Mouse (Mus musculus): ENCODE measurements around the gene C2cd2. TPM values are rescaled to one million over a fixed set of nuclear protein-coding genes. Genes with fewer than 3 reads are reported as not detected.

C2cd2 gene
- total and polyA plus RNA-seq, 3 experiments = 7.7 to 14.5 (median 11.2) TPM

GRCm38 (mm10) chr16:97920621-97921020 lies 41.8 kb downstream of the C2cd2 start:
- H3K4me1 ChIP-seq (ENCODE audit: control insufficient read depth in 1 of 2, insufficient read depth in 2 of 2) = peaks cover 6 to 37% of the 10 kb centered on the region in 2 experiments
- no peak for DNase-seq (ENCODE audit: extremely low read depth)
- H3K27ac ChIP-seq (ENCODE audit: insufficient read depth, low read depth) = no peak overlapping the region
- TF ChIP-seq KAT2A (IDR thresholded peaks at IDR 0.05; ENCODE audit: insufficient replicate concordance, low read length) = no peak
- TF ChIP-seq BHLHE40 (IDR thresholded peaks at IDR 0.05; ENCODE audit: low read depth, low read length) = no peak
- no peak for TF ChIP-seq ZNF384 (IDR thresholded peaks at IDR 0.05; ENCODE audit: low read depth, low read length)
- TF ChIP-seq ETS1 (conservative IDR thresholded peaks at IDR 0.05; ENCODE audit: low read depth, low read length) = no peak
- TF ChIP-seq SMC3 (IDR thresholded peaks at IDR 0.05; ENCODE audit: low read depth, low read length) = no peak
- TF ChIP-seq NELFE (IDR thresholded peaks at IDR 0.05; ENCODE audit: low read depth, low read length) = no peak
- TF ChIP-seq IRF4 (IDR thresholded peaks at IDR 0.05; ENCODE audit: low read depth, low read length) = no peak
- TF ChIP-seq ZMIZ1 (IDR thresholded peaks at IDR 0.05; ENCODE audit: low read depth, low read length) = no peak
- TF ChIP-seq TCF12 (IDR thresholded peaks at IDR 0.05; ENCODE audit: low read depth, low read length) = no peak
- TF ChIP-seq TBP (conservative IDR thresholded peaks at IDR 0.05; ENCODE audit: low read depth, low read length) = no peak
- no peak for TF ChIP-seq CHD2 (IDR thresholded peaks at IDR 0.05; ENCODE audit: low read length)
- no peak for TF ChIP-seq MYC (IDR thresholded peaks at IDR 0.05; ENCODE audit: low read depth, low read length)
- no peak for TF ChIP-seq CTCF (conservative IDR thresholded peaks at IDR 0.05 in 1 of 2, IDR thresholded peaks at IDR 0.05 in 1 of 2; ENCODE audit: low read depth in 2 of 2, low read length in 2 of 2)
- TF ChIP-seq USF1 (IDR thresholded peaks at IDR 0.05; ENCODE audit: low read depth, low read length) = no peak
- no peak for TF ChIP-seq JUND (conservative IDR thresholded peaks at IDR 0.05; ENCODE audit: low read depth, low read length)
- TF ChIP-seq ZC3H11A (IDR thresholded peaks at IDR 0.05; ENCODE audit: low read depth, low read length) = no peak
- TF ChIP-seq RAD21 (IDR thresholded peaks at IDR 0.05; ENCODE audit: low read depth, low read length) = no peak
- TF ChIP-seq USF2 (conservative IDR thresholded peaks at IDR 0.05; ENCODE audit: low read depth, low read length) = no peak
- H3K36me3 ChIP-seq (replicated peaks in 1 of 2; ENCODE audit: control insufficient read depth in 1 of 2, insufficient read depth in 1 of 2, low read length in 1 of 2) = no peaks in the 10 kb centered on the region
- no peaks in the 10 kb centered on the region for H3K9me3 ChIP-seq (replicated peaks; ENCODE audit: low read length)
- no peaks in the 10 kb centered on the region for H3K79me2 ChIP-seq (replicated peaks; ENCODE audit: control insufficient read depth, extremely low read depth, insufficient read depth, poor library complexity, severe bottlenecking)
- H3K27me3 ChIP-seq (replicated peaks) = peaks cover 11% of the 10 kb centered on the region
- no peak overlapping the region for H3K4me2 ChIP-seq (ENCODE audit: insufficient read depth, low read depth, poor library complexity, severe bottlenecking)
- in situ Hi-C loops (cut with MboI; ENCODE audit: low pct_ligation_motif_present, low pct_unique_long_range_greater_than_20kb, low sequenced_read_pairs) = no loop called here
- dilution Hi-C loops (cut with MboI; ENCODE audit: extremely low pct_ligation_motif_present, extremely low pct_unique_long_range_greater_than_20kb, low sequenced_read_pairs) = no loop called here
- H3K4me3 ChIP-seq (replicated peaks in 1 of 3; ENCODE audit: low read depth in 2 of 3, low read length in 2 of 3, poor library complexity in 1 of 3) = no peak overlapping the region
- H3K9ac ChIP-seq (ENCODE audit: insufficient read depth, low read depth) = no peak overlapping the region

GRCm38 (mm10) chr16:97919793-97920192 lies 42.6 kb downstream of the C2cd2 start:
- Histone ChIP-seq H3K4me1 (ENCODE audit: control insufficient read depth in 1 of 2, insufficient read depth in 2 of 2) (peaks cover 6 to 29% of the 10 kb centered on the region in 2 experiments), H3K9me3 (replicated peaks; ENCODE audit: low read length) (no peaks in the 10 kb centered on the region), H3K27me3 (replicated peaks) (peaks cover 8% of the 10 kb centered on the region), H3K36me3 (replicated peaks in 1 of 2; ENCODE audit: control insufficient read depth in 1 of 2, insufficient read depth in 1 of 2, low read length in 1 of 2) (no peaks in the 10 kb centered on the region), H3K9ac (ENCODE audit: insufficient read depth, low read depth) (no peak overlapping the region), H3K4me3 (replicated peaks in 1 of 3; ENCODE audit: low read depth in 2 of 3, low read length in 2 of 3, poor library complexity in 1 of 3) (no peak overlapping the region), H3K4me2 (ENCODE audit: insufficient read depth, low read depth, poor library complexity, severe bottlenecking) (no peak overlapping the region), H3K79me2 (replicated peaks; ENCODE audit: control insufficient read depth, extremely low read depth, insufficient read depth, poor library complexity, severe bottlenecking) (no peaks in the 10 kb centered on the region), H3K27ac (ENCODE audit: insufficient read depth, low read depth) (no peak overlapping the region)
- in situ Hi-C loops (cut with MboI; ENCODE audit: low pct_ligation_motif_present, low pct_unique_long_range_greater_than_20kb, low sequenced_read_pairs) = loop anchor here (5.0 kb wide), 1 partner anchor 37 kb away; no protein-coding TSS in a partner anchor
- dilution Hi-C loops (cut with MboI; ENCODE audit: extremely low pct_ligation_motif_present, extremely low pct_unique_long_range_greater_than_20kb, low sequenced_read_pairs) = no loop called here
- no peak for DNase-seq (ENCODE audit: extremely low read depth)
- TF ChIP-seq BHLHE40 (IDR thresholded peaks at IDR 0.05; ENCODE audit: low read depth, low read length) = no peak
- no peak for TF ChIP-seq JUN (IDR thresholded peaks at IDR 0.05; ENCODE audit: insufficient read depth, low read depth, low read length)
- no peak for TF ChIP-seq ZKSCAN1 (IDR thresholded peaks at IDR 0.05; ENCODE audit: borderline replicate concordance, low read depth, low read length)
- no peak for TF ChIP-seq MXI1 (IDR thresholded peaks at IDR 0.05; ENCODE audit: low read depth, low read length)
- no peak for TF ChIP-seq EP300 (IDR thresholded peaks at IDR 0.05; ENCODE audit: low read length)
- no peak for TF ChIP-seq TCF12 (IDR thresholded peaks at IDR 0.05; ENCODE audit: low read depth, low read length)
- TF ChIP-seq CTCF (conservative IDR thresholded peaks at IDR 0.05 in 1 of 2, IDR thresholded peaks at IDR 0.05 in 1 of 2; ENCODE audit: low read depth in 2 of 2, low read length in 2 of 2) = no peak
- no peak for TF ChIP-seq RCOR1 (conservative IDR thresholded peaks at IDR 0.05; ENCODE audit: low read depth, low read length)
- no peak for TF ChIP-seq HCFC1 (IDR thresholded peaks at IDR 0.05; ENCODE audit: low read depth, low read length)
- no peak for TF ChIP-seq CHD2 (IDR thresholded peaks at IDR 0.05; ENCODE audit: low read length)

All from CH12.LX (cell line).